Mouse (Mus musculus) olfactory bulb, adult 2 months (tissue): Measurements from ENCODE around the gene S100a5.

Experiments
- CTCF ChIP-seq: fragments of 200-500 bp; IDR thresholded peaks from 2 replicates; pipeline ENCODE4 v1.5.1; 2012; ENCODE audit warnings: low read depth, mild to moderate bottlenecking, low read length, moderate library complexity; ENCODE audit not compliant: insufficient read depth
- POLR2A ChIP-seq: fragments of 200-500 bp; IDR thresholded peaks from 2 replicates; pipeline ENCODE4 v1.6.1; 2012; ENCODE audit warnings: mild to moderate bottlenecking, low read depth, low read length, moderate library complexity; ENCODE audit not compliant: insufficient read depth

- TF ChIP-seq CTCF (no peak), POLR2A (no peak)
Observed at GRCm38 (mm10) chr3:90604416-90604815, 3.9 kb upstream of the S100a5 start.
